Mouse (Mus musculus) limb, embryonic 14.5 days (tissue): ENCODE measurements at regions not wholly inside any gene's neighbourhood (a gene's known extent, or its start where the extent isn't known, plus 50 kb on each side); places are given as distances from the start of the nearest gene placed in this dataset.

Experiments used
- ATAC-seq: fragments of 200-750 bp; cut with Nextera tagmentation; 2 replicates; pipeline ENCODE4 v1.8.0; 2017; ENCODE audit warnings: low read depth, moderate number of reproducible peaks, moderate TSS enrichment; ENCODE audit not compliant: low FRiP score
- DNase-seq: peaks from one replicate; pipeline ENCODE4 v3.0.0-alpha.2; 2015; ENCODE audit warnings: low spot score
- H3K27ac ChIP-seq: fragments of 300-500 bp; sonication (generic); replicated peaks from 2 replicates; pipeline ENCODE4 v1.5.1; 2014; ENCODE audit warnings: low read depth, mild to moderate bottlenecking, low read length, moderate library complexity, mixed read lengths
- H3K27me3 ChIP-seq: fragments of 300-500 bp; sonication (generic); 2 replicates; pipeline ENCODE4 v1.6.1; 2014; ENCODE audit warnings: low read length, mixed read lengths; ENCODE audit not compliant: control insufficient read depth, insufficient read depth
- H3K36me3 ChIP-seq: fragments of 300-500 bp; sonication (generic); 2 replicates; pipeline ENCODE4 v1.6.1; 2014; ENCODE audit warnings: mild to moderate bottlenecking, low read length, moderate library complexity, mixed read lengths; ENCODE audit not compliant: control insufficient read depth, insufficient read depth
- H3K4me1 ChIP-seq: fragments of 300-500 bp; sonication (generic); 2 replicates; pipeline ENCODE4 v1.6.1; 2014; ENCODE audit warnings: antibody characterized with exemption, low read length, mixed read lengths; ENCODE audit not compliant: control insufficient read depth, insufficient read depth
- H3K4me2 ChIP-seq: fragments of 300-500 bp; sonication (generic); replicated peaks from 2 replicates; pipeline ENCODE4 v1.6.1; 2014; ENCODE audit warnings: low read depth, mild to moderate bottlenecking, low read length, moderate library complexity; ENCODE audit not compliant: severe bottlenecking
- H3K4me3 ChIP-seq: fragments of 300-500 bp; sonication (generic); replicated peaks from 2 replicates; pipeline ENCODE4 v1.5.1; 2014; ENCODE audit warnings: low read length
- H3K9ac ChIP-seq: fragments of 300-500 bp; sonication (generic); 2 replicates; pipeline ENCODE4 v1.6.1; 2014; ENCODE audit warnings: mild to moderate bottlenecking, low read depth, low read length, moderate library complexity; ENCODE audit not compliant: severe bottlenecking
- H3K9me3 ChIP-seq: fragments of 300-500 bp; sonication (generic); 2 replicates; pipeline ENCODE4 v1.6.1; 2016; ENCODE audit warnings: low read length; ENCODE audit not compliant: control insufficient read depth
- POLR2A ChIP-seq: fragments of 200-500 bp; IDR thresholded peaks from 2 replicates; pipeline ENCODE4 v1.8.0; 2012; ENCODE audit warnings: inconsistent platforms, mild to moderate bottlenecking, moderate library complexity, borderline replicate concordance; ENCODE audit not compliant: insufficient read depth, insufficient read length; ENCODE audit errors: extremely low read depth
- WGBS: fragments of 180-500 bp; shearing (Covaris S2); extraction: QIAGEN DNeasy Blood & Tissue Kit; methylation state at CpG from one replicate; pipeline ENCODE4 v1.1.7; 2014; 5-methylcytosine and 5-hydroxymethylcytosine counted together

DNA sequence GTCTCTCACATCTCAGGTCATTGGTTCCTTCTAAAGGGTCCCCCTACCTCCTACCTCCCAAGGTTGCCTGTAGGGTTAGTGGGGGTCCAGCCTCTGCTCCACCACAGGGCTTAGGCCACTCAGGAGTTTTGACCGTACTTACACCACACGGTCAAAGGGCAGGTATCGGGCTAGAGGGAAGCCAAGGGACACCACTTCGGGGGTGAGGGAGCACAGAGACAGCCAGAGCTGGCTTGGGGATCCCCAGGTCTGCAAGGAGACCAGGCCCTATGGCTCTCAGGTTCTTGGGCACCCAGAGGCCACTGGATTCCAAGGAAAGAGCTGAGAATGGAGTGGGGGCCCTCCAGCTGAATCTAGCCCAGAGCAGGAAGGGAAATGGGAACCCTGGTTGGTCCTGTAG is 135.5 kb upstream of the Gm9972 start:
- H3K4me2 ChIP-seq = no peak overlapping the region
- no peak overlapping the region for H3K27ac ChIP-seq
- TF ChIP-seq POLR2A = no peak
- no peak overlapping the region for H3K9ac ChIP-seq
- H3K4me1 ChIP-seq = no peaks in the 10 kb centered on the region
- H3K4me3 ChIP-seq = no peak overlapping the region
- H3K27me3 ChIP-seq = no peaks in the 10 kb centered on the region
- no peaks in the 10 kb centered on the region for H3K36me3 ChIP-seq
- no peak for DNase-seq
- no peaks in the 10 kb centered on the region for H3K9me3 ChIP-seq
- no peak for ATAC-seq
- 91% methylated on average over 4 of the region's 4 CpGs for WGBS

DNA sequence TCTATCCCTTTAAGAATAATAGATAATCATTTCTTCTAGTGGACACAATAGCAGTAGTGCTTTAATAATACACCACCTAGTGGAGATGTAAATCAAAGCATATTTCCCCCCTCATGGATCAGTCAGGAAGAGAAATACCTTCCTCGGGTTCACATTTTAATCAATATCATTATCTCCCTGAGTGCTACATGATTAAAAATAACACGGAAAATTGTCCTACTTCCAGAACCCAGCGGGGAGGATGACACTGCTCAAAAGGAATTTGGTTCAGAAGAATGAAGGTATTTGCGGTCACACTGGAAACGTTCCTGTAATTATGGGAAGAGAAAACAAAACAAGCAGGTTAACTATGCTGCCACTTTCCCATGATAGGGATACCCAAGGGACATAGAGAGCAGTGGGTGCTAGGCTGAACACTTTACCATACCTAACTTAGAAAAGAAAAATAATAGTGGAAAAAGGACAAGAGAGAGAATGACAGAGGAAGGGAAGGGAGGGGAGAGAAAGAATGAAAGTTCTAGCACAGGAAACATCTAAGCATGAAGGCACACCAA is 132.0 kb upstream of the Gm9972 start:
- WGBS = 80% methylated on average over 5 of the region's 5 CpGs
- Histone ChIP-seq H3K4me3 (no peak overlapping the region), H3K9me3 (no peaks in the 10 kb centered on the region), H3K4me1 (no peaks in the 10 kb centered on the region), H3K4me2 (no peak overlapping the region), H3K27ac (no peak overlapping the region), H3K9ac (no peak overlapping the region), H3K27me3 (no peaks in the 10 kb centered on the region), H3K36me3 (no peaks in the 10 kb centered on the region)
- DNase-seq (no peak), ATAC-seq (no peak)
- TF ChIP-seq POLR2A = no peak

- no peak overlapping the region for H3K4me2 ChIP-seq
- no peak overlapping the region for H3K27ac ChIP-seq
- ATAC-seq (no peak), DNase-seq (no peak)
- no peak overlapping the region for H3K4me3 ChIP-seq
- H3K9ac ChIP-seq = no peak overlapping the region
- WGBS = 83% methylated on average over 2 of the region's 2 CpGs
- no peak for TF ChIP-seq POLR2A
- no peaks in the 10 kb centered on the region for H3K27me3 ChIP-seq
- H3K4me1 ChIP-seq = no peaks in the 10 kb centered on the region
- H3K9me3 ChIP-seq = no peaks in the 10 kb centered on the region
- H3K36me3 ChIP-seq = no peaks in the 10 kb centered on the region
These were observed 130.0 kb upstream of the Gm9972 start for GRCm38 (mm10) chr11:42905561-42905960.

GRCm38 (mm10) chr11:42906020-42906419 is 129.5 kb upstream of the Gm9972 start:
- 93% methylated on average over 3 of the region's 3 CpGs for WGBS
- H3K4me2 ChIP-seq = no peak overlapping the region

DNA sequence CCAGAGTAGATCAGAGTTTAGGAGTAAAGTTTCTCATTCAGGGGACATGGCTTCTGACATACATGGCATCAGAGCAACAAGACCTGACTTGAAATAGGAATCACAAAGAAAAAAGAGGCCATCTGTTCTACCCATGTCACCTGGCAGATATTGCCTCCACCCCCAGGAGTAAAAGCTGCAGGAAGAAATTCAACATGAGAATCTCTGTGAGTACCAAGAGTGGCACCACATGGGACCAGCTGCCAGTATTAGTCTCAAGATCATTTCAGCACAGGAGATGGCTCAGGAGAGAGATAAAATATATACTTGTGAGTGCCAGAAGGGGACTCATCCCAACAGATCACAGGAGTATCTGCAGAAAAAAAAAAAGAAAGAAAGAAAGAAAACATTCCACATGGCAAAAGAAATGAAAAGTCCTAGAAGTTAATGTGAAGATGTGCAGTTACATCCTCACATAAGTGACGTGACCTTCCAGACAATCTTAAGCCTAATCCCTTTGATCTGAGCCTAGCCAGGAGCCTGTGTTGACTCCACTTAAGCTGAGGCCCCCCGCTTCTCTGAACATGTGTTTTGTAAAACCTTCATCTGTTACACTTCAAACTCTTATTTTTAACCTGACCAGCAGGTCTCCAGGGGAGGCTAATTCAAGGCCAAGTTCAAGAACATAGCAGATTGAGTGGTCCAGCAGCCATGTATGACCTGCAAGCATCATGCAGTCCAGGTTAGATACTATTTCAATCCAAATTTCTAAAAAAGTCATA is 118.9 kb upstream of the Gm9972 start:
- Histone ChIP-seq H3K4me3 (no peak overlapping the region), H3K27ac (no peak overlapping the region), H3K9ac (no peak overlapping the region), H3K9me3 (no peaks in the 10 kb centered on the region), H3K36me3 (no peaks in the 10 kb centered on the region), H3K4me2 (no peak overlapping the region), H3K4me1 (no peaks in the 10 kb centered on the region), H3K27me3 (no peaks in the 10 kb centered on the region)
- WGBS = 61% methylated on average over 2 of the region's 2 CpGs
- DNase-seq = no peak
- no peak for TF ChIP-seq POLR2A
- ATAC-seq = no peak

More at GRCm38 (mm10) chr11:42906020-42906419, 129.5 kb upstream of the Gm9972 start:
- no peak overlapping the region for H3K9ac ChIP-seq
- H3K27ac ChIP-seq = no peak overlapping the region
- no peaks in the 10 kb centered on the region for H3K9me3 ChIP-seq
- no peaks in the 10 kb centered on the region for H3K4me1 ChIP-seq
- no peak for TF ChIP-seq POLR2A
- no peak for ATAC-seq
- H3K27me3 ChIP-seq = no peaks in the 10 kb centered on the region
- no peak overlapping the region for H3K4me3 ChIP-seq
- no peak for DNase-seq
- H3K36me3 ChIP-seq = no peaks in the 10 kb centered on the region
